Mouse (Mus musculus) urinary bladder, postnatal 25 days (tissue): Measurements from ENCODE around the gene Prmt1.
"Not testable (repeated sequence)": the region's sequence is repeated elsewhere in the genome, so short reads cannot be mapped to it uniquely, and the experiment has no call there.

ENCODE experiments used
- DNase-seq: peaks from one replicate; pipeline ENCODE4 v3.0.0; 2022; ENCODE audit warnings: low spot score

Gene Prmt1

GRCm38 (mm10) chr7:44986192-44986878, at the start of gene Prmt1:
TSS of gene Prmt1 (minus strand) at chr7:44986568.
- DNase-seq = peak; percentile 87

GRCm38 (mm10) chr7:45035631-45036030, 49.3 kb upstream of the Prmt1 start:
- no peak for DNase-seq

GRCm38 (mm10) chr7:45033722-45034359, 47.5 kb upstream of the Prmt1 start:
- DNase-seq = no peak

DNA sequence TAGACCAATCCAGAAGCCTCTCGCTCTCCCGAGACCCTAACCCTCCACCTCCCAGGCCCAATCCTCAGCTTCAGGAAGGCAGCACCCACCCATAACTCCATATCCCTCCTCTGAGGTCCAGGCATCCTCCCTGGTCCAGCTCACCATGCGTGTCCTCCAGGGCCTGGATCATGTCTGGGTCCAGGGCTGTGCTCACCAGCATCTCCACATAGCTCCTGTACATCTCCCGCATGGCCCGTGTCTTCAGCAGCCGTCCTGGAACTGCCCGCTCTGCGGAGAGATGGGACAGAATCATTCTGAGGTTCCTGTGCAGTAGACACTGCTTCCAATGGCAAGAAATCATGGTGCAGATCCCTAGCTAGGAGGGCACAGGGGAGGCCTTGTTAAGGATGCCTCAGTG, 44.5 kb upstream of the Prmt1 start:
- no peak for DNase-seq

DNA sequence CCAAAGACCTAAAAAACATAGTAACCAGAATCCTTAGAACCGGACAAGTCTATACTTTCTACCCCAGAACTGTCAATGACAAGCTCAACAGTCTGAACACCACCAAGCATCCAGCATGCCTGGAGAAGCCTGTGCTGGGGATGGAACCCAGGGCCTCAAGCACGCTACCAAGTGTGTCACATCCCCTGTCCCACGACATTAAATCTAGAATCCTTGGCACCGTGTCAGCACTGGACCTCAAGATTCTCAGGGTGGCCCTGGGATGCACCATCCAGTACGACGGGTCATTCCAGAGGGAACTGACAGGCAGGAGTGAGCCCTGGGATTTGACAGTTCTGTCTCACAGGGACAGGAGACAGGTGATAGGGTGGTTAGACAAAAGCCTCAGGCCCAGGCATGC, 43.6 kb upstream of the Prmt1 start:
- DNase-seq = no peak

DNA sequence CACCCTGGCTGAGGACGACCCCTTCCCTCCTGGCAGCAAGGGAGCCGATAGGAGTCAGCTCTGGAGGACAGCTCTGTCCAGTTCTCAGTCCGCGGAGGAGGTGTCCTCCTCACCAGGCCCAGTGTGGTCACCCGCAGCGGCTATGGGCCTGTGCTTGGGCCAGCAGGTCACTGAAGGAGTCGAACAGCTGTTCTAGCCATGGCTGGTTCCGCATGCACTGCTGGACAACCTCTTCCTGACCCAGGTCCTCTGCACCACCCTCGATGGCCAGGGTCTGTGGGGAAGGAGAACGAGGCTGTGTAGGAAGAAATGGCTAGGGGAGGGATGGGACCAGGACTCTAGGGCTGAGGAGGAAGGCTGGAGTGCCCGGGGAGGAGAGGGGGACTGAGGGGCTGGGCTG, 42.0 kb upstream of the Prmt1 start:
- DNase-seq = no peak

DNA sequence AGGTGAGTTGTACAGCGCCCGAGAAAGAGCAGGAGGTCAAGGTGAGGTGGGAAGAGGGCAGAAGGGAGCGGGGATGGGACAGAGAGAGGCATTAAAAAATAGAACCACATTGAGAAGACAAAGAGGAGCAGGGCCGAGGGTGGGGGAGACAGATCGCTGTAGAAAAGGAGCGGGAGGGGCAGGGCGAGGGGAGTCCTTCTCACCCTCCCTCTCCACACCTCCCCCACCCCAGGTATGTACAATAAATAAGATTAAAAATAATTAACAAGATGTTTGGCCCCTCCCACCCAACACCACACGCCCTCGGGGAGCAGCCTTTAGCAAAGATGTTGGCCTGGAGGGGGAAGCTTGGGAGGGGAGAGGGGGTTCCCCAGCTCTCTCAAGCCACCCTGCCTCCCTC, 41.4 kb upstream of the Prmt1 start:
- DNase-seq = no peak

DNA sequence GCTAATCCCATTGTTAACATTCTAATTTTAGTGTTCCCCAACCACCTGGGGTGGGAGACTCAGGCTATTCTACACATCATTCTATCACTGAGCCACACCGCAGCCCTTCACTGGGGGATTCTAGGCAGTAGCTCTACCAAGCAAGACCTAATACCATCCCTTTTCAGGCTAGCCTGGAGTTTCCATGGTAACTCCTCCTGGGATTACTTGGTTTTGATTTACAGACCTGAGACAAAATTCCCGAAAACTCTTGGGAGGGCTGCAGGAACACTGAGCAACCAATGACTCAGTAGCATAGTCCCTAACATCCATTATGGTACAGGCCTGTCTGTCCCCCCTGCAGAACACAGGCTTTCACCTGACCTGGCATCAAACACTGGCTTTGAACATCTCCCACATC, 39.9 kb upstream of the Prmt1 start:
- no peak for DNase-seq

GRCm38 (mm10) chr7:45025601-45026220, 39.3 kb upstream of the Prmt1 start:
- no peak for DNase-seq

DNA sequence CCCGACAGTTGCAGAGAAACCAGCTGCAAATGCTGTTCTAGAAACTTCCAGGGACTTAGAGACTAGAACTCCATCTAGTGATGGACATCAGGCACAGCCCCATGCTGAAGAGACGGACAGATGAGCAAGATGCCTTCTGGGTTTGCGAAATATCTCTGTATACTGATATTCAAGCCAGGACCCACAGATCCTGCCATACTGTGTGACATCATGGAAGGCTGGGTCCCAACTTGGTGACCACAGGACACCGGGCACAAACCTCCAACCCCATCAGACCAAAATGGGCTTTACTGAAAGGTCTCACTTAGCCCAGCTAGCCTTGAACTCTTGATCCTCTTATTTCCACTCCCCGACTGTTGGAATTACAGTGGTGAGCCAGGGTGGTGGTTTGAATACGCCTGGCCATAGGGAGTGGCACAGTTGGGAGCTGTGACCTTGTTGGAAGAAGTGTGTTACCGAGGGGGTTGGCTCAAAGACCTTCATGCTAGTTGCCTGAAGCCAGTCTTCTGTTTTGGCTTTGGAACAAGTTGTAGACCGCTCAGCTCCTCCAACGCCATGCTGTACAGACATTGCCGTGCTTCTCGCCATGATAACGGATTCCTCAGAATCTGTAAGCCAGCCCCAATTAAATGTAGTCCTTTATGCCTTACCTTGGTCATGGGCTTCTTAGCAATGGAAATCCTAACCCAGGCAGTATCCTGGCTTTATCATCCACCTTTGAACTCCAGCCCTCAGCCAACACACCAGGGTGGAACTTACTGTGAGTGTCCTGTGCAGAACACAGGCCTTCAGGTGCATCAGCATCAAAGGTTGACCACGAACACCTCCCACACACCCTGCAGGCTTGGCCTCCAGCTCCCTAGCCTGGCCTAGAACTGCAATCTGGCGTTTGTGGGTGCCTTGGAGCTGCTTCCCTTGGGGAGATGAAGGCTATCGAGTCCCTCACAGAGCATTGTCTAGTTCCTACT, 38.2 kb upstream of the Prmt1 start:
- DNase-seq = no peak

DNA sequence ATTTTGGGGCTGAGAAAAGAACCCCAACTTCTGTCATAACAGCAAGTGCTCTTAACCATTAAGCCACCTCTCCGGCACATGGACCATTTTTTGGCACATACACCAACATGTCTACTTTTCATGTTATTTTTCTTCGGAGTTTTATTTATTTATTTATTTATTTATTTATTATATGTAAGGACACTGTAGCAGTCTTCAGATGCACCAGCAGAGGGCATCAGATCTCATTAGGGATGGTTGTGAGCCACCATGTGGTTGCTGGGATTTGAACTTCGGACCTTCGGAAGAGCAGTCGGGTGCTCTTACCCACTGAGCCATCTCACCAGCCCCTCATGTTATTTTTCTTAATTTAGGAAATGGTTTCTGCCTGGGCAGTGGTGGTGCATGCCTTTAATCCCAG, 37.3 kb upstream of the Prmt1 start:
- DNase-seq = not testable (repeated sequence)

DNA sequence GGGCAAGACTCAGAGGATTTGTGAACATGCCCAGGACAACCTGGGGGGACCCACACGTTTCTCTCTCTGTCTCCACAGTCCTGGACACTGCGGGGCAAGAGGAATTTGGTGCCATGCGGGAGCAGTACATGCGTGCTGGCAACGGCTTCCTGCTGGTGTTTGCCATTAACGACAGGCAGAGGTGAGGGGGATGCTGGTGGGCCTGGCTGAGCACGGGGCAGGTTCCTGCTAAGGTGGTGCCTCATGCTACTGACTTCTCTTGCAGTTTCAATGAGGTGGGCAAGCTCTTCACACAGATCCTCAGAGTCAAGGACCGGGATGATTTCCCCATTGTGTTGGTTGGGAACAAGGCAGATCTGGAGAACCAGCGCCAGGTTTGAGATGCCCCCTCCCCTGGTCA, 33.9 kb upstream of the Prmt1 start:
- no peak for DNase-seq

GRCm38 (mm10) chr7:45019031-45019571, 32.7 kb upstream of the Prmt1 start:
- peak; percentile 48 for DNase-seq

GRCm38 (mm10) chr7:45017242-45018061, 31.1 kb upstream of the Prmt1 start, which contains the start of gene Rras:
TSS of gene Rras (plus strand) at chr7:45017961.
- peak; percentile 80 for DNase-seq

DNA sequence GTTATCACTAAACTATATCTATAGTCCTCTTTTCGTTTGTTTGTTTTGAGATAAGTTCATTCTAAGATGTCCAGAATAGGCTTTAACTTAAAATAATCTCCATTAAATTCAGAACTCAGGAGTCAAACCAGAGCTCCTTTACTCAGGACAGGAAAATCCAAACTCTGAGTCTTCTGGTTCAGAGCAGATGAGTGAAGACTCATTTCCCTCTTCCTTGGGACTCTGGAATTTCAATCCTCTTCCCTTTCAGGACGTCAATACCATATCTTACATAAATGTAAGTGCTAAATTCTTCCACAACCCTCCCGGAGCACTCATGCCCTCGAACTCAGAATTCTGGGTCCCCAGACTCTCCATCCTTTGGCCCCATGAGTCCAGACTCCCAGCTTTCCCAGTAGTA, 30.4 kb upstream of the Prmt1 start:
- DNase-seq = no peak

DNA sequence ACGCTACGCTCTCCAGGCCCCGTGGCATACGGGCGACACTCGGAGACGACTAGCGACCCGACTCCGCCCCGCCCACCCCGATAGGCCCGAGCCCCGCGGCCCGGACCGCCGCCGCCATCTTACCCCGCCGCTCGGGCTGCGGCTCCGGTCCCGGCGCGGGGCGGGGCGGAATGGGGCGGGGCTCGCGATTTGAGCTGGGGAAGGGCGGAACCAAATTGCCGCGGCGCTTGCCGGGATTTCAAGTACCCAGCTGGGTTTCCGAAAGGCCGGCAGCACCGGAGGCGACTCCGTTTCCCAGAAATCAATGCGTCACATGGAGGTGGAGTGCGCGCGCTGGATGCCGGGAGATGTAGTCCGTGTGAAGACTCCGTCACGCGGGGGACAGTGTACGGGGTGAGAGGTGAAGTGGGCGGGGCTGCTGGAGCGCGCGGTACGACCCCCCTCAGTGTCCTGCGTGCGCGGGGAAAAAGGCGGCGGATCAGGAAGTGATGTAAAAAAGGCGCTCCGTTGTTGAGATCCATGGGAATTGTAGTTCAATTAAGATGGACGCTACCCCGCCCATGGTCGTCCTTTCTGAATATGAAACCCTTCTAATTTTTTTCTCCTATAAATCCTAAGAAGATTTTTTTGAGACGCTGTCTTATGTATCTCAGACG, 29.7 kb upstream of the Prmt1 start, which contains the start of gene Scaf1:
Gene Scaf1, minus strand, starts transcription at position 407 of the 656 bp plus-strand sequence.
- DNase-seq = peak; percentile 95

- DNase-seq = no peak
These were observed 29.1 kb upstream of the Prmt1 start for GRCm38 (mm10) chr7:45015344-45015956.

- no peak for DNase-seq
These were observed 27.7 kb upstream of the Prmt1 start for GRCm38 (mm10) chr7:45014096-45014451.

DNA sequence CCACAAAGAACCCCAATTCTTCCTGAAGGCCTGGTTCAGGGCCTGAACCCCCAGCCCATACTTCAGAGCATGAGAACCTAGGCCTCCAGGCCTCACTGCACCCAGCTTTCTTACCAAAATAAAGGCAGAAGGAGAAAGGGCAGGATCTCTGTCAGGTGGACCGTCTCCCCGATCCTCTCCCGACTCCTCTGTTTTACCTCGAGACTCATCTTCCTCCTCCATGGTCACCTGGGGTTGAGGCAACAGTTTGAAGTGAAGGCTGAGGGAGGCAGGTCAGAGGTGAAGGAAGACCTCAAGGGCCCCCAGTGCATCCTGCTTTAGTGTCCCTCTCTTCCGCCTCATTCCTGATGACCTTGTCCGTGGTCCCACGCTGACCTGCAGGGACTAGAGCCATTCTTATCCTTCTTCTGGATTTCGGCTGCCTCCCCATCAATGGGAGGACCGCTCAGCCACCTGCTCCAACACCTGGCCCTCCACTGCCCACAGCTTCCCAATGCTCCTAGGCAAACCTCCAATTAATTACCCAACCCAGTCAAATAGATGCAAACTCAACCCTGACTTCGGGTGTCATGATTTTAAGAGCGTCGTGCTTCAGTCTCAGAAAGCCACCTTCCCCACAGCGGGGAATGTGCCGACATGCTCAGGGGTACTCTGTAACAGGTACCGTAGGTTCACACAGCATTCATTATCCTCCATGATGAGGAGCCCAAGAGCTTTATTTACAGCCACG, 27.2 kb upstream of the Prmt1 start:
- DNase-seq = no peak
